Comparison of ENCODE assay signal across 7 mouse cellular contexts in the genomic region with DNA sequence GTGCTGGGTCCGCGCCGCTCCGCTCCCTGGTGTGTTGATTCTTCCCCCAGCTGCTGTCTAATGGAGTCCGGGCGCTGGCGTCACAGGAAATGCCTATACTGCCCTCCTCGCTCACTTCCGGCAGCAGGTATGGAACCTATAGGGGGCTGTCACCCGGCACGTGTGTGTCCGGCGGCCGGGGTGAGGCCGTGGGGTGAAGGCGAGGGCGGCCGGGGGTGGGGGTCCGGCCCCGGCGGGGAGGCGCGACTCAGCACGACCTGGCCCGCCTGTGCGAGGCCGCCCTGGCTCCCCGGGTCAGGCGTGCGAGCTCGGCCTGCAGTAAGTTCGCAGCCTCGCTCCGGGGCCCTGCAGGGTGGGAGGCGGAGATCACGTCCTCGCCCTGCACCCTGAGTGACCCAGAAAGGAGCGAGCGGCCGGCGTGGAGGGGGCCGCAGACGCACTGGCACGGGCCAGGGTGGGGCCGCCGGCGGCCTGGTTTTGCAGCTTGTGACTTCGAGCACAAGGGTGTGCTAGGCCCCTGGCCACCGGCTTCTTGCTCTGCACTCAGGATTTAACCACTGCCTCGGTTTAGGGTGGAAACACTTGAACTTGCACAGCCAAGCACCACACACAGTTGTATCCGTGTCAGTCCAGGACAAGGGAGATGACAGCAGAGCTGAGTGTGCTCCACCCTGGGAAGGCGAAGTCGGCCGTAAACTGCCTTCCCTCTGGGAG. TPM values are rescaled to one million over a fixed set of nuclear protein-coding genes. Genes with fewer than 3 reads are reported as not detected.
DNase-seq lines count a peak whose midpoint lies in the region; ATAC-seq lines count a peak whose summit lies in the region.

A gene (minus strand): TSS at position 82 of the 714 bp plus-strand sequence.

- peaks cover 24% of the 10 kb centered on the region for H3K4me1 ChIP-seq in intestine, embryonic 14.5 days (replicated peaks; ENCODE audit: control insufficient read depth, insufficient read depth, low read length)

- peaks cover 14% of the 10 kb centered on the region for H3K36me3 ChIP-seq in intestine, embryonic 14.5 days (ENCODE audit: control insufficient read depth, insufficient read depth, low read length)

- DNase-seq in adrenal gland, adult (ENCODE audit: inconsistent age in 2 of 2, low spot score in 1 of 2) = peak; percentile 86 to 95
- DNase-seq in embryo, embryonic 10 days (ENCODE audit: low spot score) = peak; percentile 94
- DNase-seq in gastrocnemius, postnatal 25 days = peak; percentile 82
- DNase-seq in intestine, embryonic 14.5 days (ENCODE audit: low spot score) = peak; percentile 89
- peak; percentile 84 to 85 for DNase-seq in left cerebral cortex, postnatal 14 days (ENCODE audit: low spot score in 2 of 2)
- DNase-seq in mesoderm, embryonic 11.5 days (ENCODE audit: low read depth, low spot score) = peak; percentile 91
- peak; percentile 83 to 86 for DNase-seq in right cerebral cortex, postnatal 36 days (ENCODE audit: low spot score in 2 of 2)

- under 1% methylated on average over 44 of the region's 54 CpGs for WGBS in intestine, embryonic 14.5 days

- intact Hi-C loops in left cerebral cortex, postnatal 14 days (cut with DNase I) = no loop called here

- no peaks in the 10 kb centered on the region for H3K27me3 ChIP-seq in intestine, embryonic 14.5 days (replicated peaks; ENCODE audit: control insufficient read depth, insufficient read depth, low read length)

- H3K4me2 ChIP-seq in intestine, embryonic 14.5 days (ENCODE audit: low read length) = peak within 1 kb of the TSS; percentile 90

- peak within 1 kb of the TSS; percentile 92 for H3K9ac ChIP-seq in intestine, embryonic 14.5 days (ENCODE audit: low read length)

- no peaks in the 10 kb centered on the region for H3K9me3 ChIP-seq in intestine, embryonic 14.5 days (ENCODE audit: control insufficient read depth, low read length)

- H3K27ac ChIP-seq in intestine, embryonic 14.5 days (ENCODE audit: low read depth) = peak within 1 kb of the TSS; percentile 89

- peak within 1 kb of the TSS; percentile 72 for H3K4me3 ChIP-seq in intestine, embryonic 14.5 days (ENCODE audit: low read depth, low read length)

- ATAC-seq in intestine, embryonic 14.5 days (replicated peaks; ENCODE audit: low FRiP score, low TSS enrichment, low read depth) = peak; percentile 94

RNA-seq across cellular contexts. Expression of the gene that starts here (rescaled TPM):
- 10 to 100 TPM; 93.9 to 99.4 TPM for total RNA-seq in gastrocnemius, postnatal 25 days (2021)
- polyA plus RNA-seq in intestine, embryonic 14.5 days (2014; fragmentation: Nextera tagmentation; extraction: Ambion mirVana) = 40.0 and 43.5 TPM in 2 replicates
- total RNA-seq in left cerebral cortex, postnatal 14 days (2021) = 100 to 1,000 TPM; 119 to 126 TPM

Comparison
In these comparisons a context has a peak if more than half of its experiments do, and no peak if none do; other contexts are left out.
1. Peak in every context shown above with its lines: DNase-seq, ATAC-seq, H3K4me3 ChIP-seq and H3K27ac ChIP-seq.